Mouse (Mus musculus) CH12F3 (cell line): Measurements from ENCODE around the gene BC004004.

Experiments
- in situ Hi-C: fragments of 300-500 bp; cut with MboI; formaldehyde crosslinking; loops from 2 replicates; pipeline ENCODE4 v1.14.3; 2020; ENCODE audit warnings: low sequenced_read_pairs

Gene BC004004

DNA sequence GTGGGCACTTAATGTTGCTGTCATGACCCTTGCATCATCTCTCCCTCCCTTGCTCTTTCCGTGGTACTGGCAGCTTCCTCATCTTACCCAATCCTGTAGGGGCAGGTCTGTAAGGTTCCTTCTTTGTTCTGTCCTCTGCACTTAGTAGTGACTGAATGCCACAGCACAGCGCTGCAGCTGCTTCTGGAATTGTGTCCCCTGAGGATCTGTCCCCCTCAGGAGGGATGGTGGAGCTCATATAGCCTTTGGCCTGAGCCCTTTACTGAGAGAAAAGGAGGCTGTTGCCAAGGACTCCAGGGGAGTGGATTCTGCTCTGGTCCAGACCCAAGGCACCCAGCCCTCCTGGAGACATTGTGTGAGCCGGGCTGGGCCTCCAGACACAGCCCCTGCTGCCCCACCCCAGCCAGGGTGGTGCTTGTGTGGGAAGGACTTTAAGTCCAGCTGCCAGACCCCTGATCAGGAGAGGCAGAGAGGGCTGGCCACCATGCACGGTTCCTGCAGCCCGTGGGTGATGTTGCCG is 50.2 kb downstream of the BC004004 start:
- in situ Hi-C loops = no loop called here

DNA sequence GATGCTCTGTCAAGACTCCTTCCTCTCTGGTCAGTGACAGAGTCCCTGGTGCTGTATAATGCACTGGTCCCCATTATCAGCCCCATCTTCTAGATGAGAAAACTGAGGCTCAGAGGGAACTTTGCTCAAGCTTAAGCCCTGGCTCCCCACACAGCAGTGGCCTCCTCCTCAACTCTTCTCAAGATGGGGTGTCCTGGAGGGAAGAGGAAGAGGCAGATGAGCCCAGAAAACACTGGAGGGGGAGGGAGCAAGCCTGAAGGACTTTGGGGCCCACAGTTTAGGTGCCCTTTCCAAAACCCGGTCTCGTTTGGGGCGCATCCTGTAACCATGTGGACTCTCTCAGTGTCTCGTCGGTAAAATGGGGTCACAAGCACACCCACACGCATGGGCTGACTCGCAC is 50.9 kb downstream of the BC004004 start:
- in situ Hi-C loops = no loop called here

- in situ Hi-C loops = no loop called here
Observed at GRCm38 (mm10) chr17:29319881-29320639, 51.5 kb downstream of the BC004004 start.

GRCm38 (mm10) chr17:29321765-29322602 is 53.4 kb downstream of the BC004004 start:
- in situ Hi-C loops = no loop called here

DNA sequence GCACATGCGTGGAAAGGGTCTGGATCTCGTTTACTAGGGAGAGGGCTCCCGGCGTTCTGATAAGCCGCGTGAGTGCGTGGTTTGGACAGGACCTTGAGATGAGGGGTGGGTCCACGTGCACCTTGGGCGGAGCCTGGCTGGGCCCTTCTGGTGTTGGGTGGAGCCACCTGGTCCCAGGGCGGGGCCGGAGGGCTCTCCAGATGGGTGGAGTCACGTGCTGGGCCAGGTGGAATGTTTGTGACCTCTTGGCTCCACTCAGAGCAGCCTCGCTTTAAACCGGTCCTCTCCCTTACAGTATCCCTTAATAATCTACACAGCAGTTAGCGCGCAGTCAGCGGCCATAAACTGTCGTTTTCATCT is 54.0 kb downstream of the BC004004 start:
- in situ Hi-C loops = no loop called here

- in situ Hi-C loops = no loop called here
Observed at GRCm38 (mm10) chr17:29323625-29324024, 55.0 kb downstream of the BC004004 start.

DNA sequence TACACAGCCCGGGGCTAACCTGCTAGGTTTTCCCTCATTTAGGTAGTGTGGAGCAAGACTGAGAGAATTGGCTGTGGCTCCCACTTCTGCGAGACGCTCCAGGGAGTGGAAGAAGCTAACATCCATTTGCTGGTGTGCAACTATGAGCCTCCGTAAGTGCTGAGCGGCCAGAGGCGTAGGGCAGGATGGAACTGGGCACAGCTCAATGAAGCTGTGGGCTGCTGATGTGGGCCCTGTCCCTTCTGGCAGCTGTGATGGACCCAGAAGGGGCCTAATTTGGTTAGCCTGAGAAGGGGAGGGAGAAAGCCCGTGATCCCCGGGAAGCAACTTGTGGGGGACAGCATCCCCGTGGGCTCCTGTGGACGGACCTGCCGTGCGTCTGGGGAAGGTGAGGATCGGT is 57.2 kb downstream of the BC004004 start:
- in situ Hi-C loops = no loop called here

DNA sequence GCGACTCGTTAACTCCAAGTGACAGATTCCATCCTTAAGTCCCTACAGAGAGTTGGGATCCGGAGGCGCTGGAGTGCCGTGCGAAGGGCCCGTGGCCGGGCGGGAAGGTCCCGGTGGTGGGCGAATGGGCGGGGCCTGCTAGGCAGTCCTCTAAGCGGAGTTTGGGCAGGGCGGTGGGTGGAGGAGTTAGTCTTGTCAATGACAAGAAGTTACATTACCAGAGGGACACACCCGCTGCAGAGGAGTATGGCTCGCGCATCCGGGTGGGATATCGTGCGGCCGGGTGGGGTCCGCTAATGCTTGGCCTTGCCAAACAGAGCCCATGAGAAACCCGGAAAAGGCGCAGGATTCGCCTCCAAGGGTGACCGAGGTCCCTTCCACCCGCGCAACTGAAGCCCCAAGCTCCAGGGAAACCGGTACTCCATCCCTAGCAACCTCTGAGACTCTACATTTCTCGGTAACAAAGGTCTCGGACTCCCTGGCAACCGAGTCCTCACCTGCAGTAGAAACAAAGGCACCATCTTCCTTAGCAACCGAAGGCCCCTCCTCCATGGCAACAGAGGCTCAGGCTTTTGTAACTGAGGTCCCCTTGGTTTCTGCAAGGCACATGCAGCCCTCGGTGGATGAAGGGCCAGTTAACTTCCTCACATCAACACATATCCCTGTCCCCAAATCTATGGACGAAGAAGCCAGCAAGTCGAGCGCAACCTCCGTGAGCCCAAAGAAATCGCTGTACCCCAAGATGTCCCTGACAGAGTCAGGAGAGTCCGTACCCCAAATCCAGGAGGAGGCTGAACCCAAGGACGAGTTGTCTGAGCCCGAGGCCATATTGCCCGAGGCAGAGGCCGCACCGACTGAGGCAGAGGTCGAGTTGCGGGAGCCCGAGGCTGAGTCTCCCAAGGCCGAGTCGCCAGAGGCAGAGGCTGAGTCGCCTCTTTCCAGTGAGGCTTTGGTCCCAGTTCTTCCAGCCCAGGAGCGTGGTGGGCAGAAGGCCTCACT is 58.2 kb downstream of the BC004004 start:
- in situ Hi-C loops = no loop called here

GRCm38 (mm10) chr17:29327691-29328090 is 59.1 kb downstream of the BC004004 start:
- in situ Hi-C loops = no loop called here

GRCm38 (mm10) chr17:29330221-29330620 is 61.6 kb downstream of the BC004004 start:
- in situ Hi-C loops = no loop called here

- in situ Hi-C loops = no loop called here
Observed at GRCm38 (mm10) chr17:29330671-29331410, 62.3 kb downstream of the BC004004 start.

DNA sequence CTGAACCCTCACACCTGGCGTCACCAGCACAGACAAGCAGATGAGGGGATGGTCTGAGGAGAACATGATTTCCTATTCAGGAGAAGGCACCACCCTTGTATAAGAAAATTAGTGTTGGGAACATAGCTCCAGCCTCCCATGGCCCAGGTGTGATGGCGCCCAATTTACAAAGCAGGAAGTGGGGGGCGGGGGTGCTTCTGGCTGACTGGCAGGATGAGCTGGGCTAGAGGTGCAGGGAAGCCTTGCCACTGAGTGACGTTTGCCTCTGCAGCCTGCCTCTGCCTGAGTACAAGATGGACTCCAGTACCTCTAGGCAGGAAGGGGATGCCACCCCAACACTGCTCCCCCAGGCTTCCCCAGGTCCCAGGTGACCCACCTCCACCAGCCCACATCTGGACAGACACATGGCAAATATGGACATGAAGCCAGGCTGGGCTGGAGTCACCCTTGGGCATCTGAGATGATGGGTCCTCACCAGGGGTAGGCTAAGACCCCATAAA is 63.6 kb downstream of the BC004004 start:
- in situ Hi-C loops = no loop called here

DNA sequence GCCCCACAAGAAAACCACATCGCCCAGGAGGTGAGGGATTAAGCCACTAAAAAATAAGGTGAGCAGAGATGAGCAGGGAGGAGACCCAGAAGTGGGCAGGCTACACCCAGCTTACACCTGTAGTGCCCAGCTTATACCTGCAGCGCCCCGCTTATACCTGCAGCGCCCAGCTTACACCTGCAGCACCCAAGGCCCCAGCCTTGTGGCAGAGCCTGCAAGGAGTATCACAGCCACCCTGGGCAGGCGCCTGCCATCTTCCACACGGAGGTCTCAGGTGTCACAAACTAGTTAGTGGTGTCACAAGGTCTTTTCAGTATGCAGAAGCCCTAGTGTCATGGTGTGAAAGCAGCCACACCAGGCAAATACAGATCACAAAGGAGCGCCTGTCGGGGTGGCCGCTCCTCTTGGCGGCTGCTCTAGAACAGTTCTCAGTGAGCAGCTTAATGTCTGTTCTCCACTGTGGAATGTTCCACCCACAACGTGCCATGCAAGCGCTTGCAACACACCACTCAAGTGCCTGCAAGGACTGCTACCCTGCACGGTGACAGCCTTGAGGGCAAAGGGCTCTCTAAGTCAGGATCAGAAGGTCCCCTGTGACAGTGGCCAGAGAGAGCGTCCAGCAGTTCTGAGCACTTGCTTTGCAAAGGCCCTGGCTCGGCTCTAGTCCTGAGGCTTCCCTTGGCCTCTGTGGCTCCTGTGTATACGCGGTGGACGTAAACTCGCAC is 67.8 kb downstream of the BC004004 start:
- in situ Hi-C loops = no loop called here

- in situ Hi-C loops = no loop called here
Observed at GRCm38 (mm10) chr17:29337979-29338823, 69.6 kb downstream of the BC004004 start.

- in situ Hi-C loops = no loop called here
Observed at GRCm38 (mm10) chr17:29339170-29339768, 70.7 kb downstream of the BC004004 start.

DNA sequence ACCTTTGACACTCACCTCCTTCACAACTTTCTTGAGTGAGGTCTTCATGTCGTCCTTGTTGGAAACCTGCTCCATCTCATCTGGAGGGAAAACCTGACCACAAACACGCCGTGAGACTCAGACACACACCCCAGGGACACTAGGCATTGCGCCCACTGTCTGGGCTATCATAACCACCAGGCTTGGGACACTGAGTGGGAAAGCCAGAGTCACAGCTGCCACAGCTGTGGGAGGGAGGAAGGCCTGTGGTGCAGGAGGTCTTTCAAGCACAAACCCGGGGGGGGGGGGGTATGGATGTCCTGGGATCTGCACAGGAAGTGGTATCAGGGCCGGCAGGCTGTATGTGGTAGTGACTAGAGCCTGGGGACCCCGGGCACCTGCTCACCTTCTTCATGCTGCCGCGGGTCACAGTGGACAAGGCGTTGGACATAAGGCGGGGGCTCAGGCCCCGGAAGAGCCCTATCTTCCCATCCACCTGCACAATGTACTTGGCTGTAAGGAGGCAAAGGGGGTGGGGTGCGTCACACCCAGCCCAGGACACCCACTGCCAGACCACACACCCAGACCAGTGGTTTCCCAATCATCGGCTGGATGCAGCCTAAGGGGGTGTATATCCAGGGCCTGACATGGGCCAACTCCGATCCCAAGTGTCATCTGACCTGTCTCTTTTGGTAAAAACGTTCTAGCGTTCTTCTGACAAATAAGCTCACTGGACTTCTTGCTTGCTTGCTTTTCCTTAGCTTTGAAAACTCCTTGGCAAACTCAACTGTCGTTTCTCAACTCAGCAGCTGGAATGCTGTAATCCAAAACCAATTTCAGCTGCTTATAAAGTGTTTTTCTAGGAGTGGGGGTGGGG is 72.0 kb downstream of the BC004004 start:
- in situ Hi-C loops = no loop called here

DNA sequence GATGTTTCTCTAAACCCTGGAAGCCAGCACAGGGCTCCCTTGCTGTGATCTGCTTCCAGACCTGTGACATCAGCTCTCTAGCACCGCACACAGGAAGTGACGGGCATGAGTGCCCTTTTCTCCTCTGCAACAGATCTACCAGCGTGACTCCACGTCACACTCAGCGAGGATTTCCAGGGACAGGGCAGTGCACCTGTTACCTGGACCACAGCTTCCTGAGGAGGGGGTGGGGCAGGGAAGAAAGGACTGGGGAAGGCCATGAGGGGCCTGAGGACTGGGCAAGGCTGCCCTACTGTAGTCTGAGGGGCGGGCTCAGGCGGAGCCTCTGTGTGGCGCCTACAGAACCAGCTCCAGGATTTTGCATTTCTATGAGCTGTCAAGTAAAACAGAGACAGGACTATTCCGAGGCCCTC is 73.0 kb downstream of the BC004004 start:
- in situ Hi-C loops = no loop called here
